Mouse (Mus musculus) midbrain, postnatal 0 days (tissue): ENCODE measurements at regions not wholly inside any gene's neighbourhood (a gene's known extent, or its start where the extent isn't known, plus 50 kb on each side); places are given as distances from the start of the nearest gene placed in this dataset.

Source experiments
- ATAC-seq: fragments of 200-750 bp; cut with Nextera tagmentation; 2 replicates; pipeline ENCODE4 v1.8.0; 2017; ENCODE audit warnings: moderate number of reproducible peaks, mild to moderate bottlenecking, moderate TSS enrichment, moderate library complexity; ENCODE audit not compliant: low FRiP score
- DNase-seq: peaks from one replicate; pipeline ENCODE4 v3.0.0-alpha.2; 2015; ENCODE audit warnings: low spot score
- H3K27ac ChIP-seq: fragments of 300-500 bp; sonication (generic); 2 replicates; pipeline ENCODE4 v1.5.1; 2014; ENCODE audit warnings: low read depth, mild to moderate bottlenecking, low read length, mixed read lengths
- H3K27me3 ChIP-seq: fragments of 300-500 bp; sonication (generic); 2 replicates; pipeline ENCODE4 v1.6.1; 2014; ENCODE audit warnings: low read length, control low read depth, mixed read lengths; ENCODE audit not compliant: insufficient read depth
- H3K36me3 ChIP-seq: fragments of 300-500 bp; sonication (generic); 2 replicates; pipeline ENCODE4 v1.6.1; 2014; ENCODE audit warnings: low read length, control low read depth, mixed read lengths; ENCODE audit not compliant: insufficient read depth
- H3K4me1 ChIP-seq: fragments of 300-500 bp; sonication (generic); 2 replicates; pipeline ENCODE4 v1.6.1; 2014; ENCODE audit warnings: mild to moderate bottlenecking, control low read depth, antibody characterized with exemption, low read length, mixed read lengths; ENCODE audit not compliant: insufficient read depth
- H3K4me2 ChIP-seq: fragments of 300-500 bp; sonication (generic); 2 replicates; pipeline ENCODE4 v1.6.1; 2014; ENCODE audit warnings: low read depth, mild to moderate bottlenecking, low read length, mixed read lengths; ENCODE audit not compliant: poor library complexity, severe bottlenecking
- H3K4me3 ChIP-seq: fragments of 300-500 bp; sonication (generic); 2 replicates; pipeline ENCODE4 v1.5.1; 2014; ENCODE audit warnings: low read depth, mild to moderate bottlenecking, low read length, moderate library complexity
- H3K9ac ChIP-seq: fragments of 300-500 bp; sonication (generic); replicated peaks from 2 replicates; pipeline ENCODE4 v1.6.1; 2014; ENCODE audit warnings: mild to moderate bottlenecking, low read length, moderate library complexity, mixed read lengths; ENCODE audit not compliant: poor library complexity, severe bottlenecking
- H3K9me3 ChIP-seq: fragments of 300-500 bp; sonication (generic); 2 replicates; pipeline ENCODE4 v1.6.1; 2016; ENCODE audit warnings: low read length, control low read depth
- CTCF ChIP-seq: IDR thresholded peaks from 2 replicates; pipeline ENCODE4 v1.5.1; 2016; ENCODE audit warnings: antibody characterized with exemption, mild to moderate bottlenecking
- WGBS: fragments of 180-500 bp; shearing (Covaris S2); extraction: QIAGEN DNeasy Blood & Tissue Kit; methylation state at CpG from one replicate; pipeline ENCODE4 v1.1.7; 2014; 5-methylcytosine and 5-hydroxymethylcytosine counted together

DNA sequence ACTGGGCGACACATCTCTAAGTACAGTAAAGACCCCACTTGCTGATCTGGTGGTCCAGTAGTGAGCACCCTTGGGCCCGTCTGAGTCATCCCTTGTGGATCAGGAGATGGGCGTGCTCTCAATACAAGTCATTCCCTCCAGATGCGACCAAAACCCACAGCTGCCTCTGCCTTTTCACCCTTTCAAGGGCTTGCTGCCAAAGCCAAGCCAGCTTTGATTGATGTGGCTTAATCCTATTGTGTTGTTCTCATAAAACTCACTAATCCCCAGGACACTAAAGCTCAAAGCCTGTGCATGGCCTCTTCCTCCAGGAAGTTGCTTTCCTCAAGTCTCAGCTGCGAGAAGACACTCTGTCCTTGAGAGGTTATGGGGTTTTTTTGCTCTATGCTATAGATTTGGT, 182.4 kb downstream of the Utp6 start:
- H3K9me3 ChIP-seq: no peaks in the 10 kb centered on the region
- WGBS: 27% methylated on average over 5 of the region's 5 CpGs
- H3K4me2 ChIP-seq: no peak overlapping the region
- no peaks in the 10 kb centered on the region; the same call in 1 of the 2 replicates for H3K4me1 ChIP-seq
- no peaks in the 10 kb centered on the region for H3K27me3 ChIP-seq
- ATAC-seq (no peak), DNase-seq (no peak)
- H3K36me3 ChIP-seq: no peaks in the 10 kb centered on the region
- no peak overlapping the region for H3K4me3 ChIP-seq
- no peak overlapping the region for H3K9ac ChIP-seq
- H3K27ac ChIP-seq: no peak overlapping the region
- TF ChIP-seq CTCF: no peak

DNA sequence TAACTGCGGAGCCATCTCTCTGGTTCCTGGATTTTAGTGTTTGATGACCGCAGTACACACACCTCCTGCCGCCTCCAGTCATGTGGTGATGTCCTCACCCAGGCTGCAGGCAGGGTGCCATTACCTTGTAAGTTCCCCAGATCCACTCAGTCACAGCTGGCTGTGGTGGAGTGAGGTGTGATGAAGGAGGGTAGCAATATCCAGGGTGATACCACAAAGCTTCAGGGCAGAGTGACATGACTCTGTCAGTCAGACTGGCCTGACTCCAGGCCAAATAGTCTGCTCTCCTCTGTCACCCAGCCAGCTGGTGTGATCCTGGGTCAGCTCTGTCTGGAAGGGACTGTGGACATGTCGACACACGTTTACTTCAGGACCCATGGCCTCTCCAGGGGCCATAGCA, 183.7 kb downstream of the Utp6 start:
- TF ChIP-seq CTCF: no peak
- no peak overlapping the region for H3K9ac ChIP-seq
- H3K9me3 ChIP-seq: no peaks in the 10 kb centered on the region
- H3K27ac ChIP-seq: no peak overlapping the region
- no peak for ATAC-seq
- no peak overlapping the region for H3K4me2 ChIP-seq
- H3K27me3 ChIP-seq: no peaks in the 10 kb centered on the region
- H3K36me3 ChIP-seq: no peaks in the 10 kb centered on the region
- WGBS: 77% methylated on average over 5 of the region's 5 CpGs
- no peak for DNase-seq
- H3K4me1 ChIP-seq: no peaks in the 10 kb centered on the region; the same call in 1 of the 2 replicates
- no peak overlapping the region for H3K4me3 ChIP-seq

DNA sequence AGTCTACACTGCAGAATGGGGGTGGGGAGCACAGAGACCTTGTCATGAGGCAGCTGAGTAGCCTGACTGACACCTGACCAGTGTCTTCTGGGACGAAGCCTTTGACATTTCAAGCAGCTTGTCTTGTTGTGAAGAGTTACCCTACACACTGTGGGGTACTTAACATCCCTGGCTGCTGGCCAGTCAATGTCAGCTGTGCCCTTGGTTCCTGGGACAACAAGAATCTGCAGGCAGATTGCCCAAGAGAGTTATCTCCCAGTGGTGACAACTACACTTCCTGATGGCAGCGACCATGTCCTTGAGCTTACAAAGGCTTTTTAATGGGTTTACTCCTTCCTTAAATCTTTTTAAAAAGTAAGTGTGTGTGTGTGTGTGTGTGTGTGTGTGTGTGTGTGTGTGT, 184.2 kb downstream of the Utp6 start:
- ATAC-seq (no peak), DNase-seq (peak; percentile 63)
- 40% methylated on average over 2 of the region's 2 CpGs for WGBS
- Histone ChIP-seq H3K4me3 (no peak overlapping the region), H3K36me3 (no peaks in the 10 kb centered on the region), H3K9me3 (no peaks in the 10 kb centered on the region), H3K27me3 (no peaks in the 10 kb centered on the region), H3K27ac (no peak overlapping the region), H3K4me1 (no peaks in the 10 kb centered on the region), H3K4me2 (no peak overlapping the region), H3K9ac (no peak overlapping the region)
- TF ChIP-seq CTCF: no peak

DNA sequence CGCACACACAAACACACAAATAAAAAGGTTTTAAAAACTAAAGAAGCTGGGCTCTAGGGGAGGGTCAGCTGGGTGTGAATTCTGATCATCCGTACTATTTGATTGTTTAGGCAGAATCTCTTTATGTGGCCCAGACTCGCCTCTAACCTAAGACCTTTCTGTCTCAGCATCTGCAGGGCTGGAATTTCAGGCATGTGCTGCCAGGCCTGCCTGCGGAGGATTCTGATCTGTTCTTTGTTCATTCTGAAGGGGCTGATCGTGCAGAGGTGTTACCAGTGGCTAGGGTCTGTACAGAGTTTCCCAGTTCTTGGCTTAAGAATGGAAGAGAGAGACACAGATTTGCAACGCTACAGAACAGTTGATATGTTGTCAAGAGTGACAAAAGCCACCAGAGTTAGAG, 185.6 kb downstream of the Rab11fip4 start:
- no peaks in the 10 kb centered on the region for H3K4me1 ChIP-seq
- H3K9ac ChIP-seq: no peak overlapping the region
- H3K9me3 ChIP-seq: no peaks in the 10 kb centered on the region
- 34% methylated on average over 6 of the region's 6 CpGs for WGBS
- ATAC-seq (no peak), DNase-seq (no peak)
- no peak overlapping the region for H3K4me3 ChIP-seq
- H3K27me3 ChIP-seq: no peaks in the 10 kb centered on the region
- H3K27ac ChIP-seq: no peak overlapping the region
- no peak overlapping the region for H3K4me2 ChIP-seq
- TF ChIP-seq CTCF: no peak
- no peaks in the 10 kb centered on the region for H3K36me3 ChIP-seq

DNA sequence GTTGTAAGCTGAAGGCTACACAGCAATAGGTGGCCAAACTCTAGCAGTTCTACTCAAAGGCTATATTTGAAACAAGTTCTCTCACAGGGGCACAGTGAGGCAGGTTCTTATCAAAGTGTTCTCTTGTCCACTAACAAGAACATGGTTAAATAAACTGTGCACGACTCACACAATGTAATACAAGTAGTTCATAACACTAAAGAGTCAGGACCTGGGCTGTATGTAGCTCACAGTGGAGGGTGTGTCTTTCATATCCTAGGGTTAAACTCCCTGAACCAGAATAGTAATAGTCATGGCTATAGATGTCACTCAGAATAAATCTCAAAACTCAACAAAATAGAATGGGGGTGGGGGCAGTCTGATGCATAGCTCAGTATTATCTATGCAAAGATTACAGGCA, 182.7 kb downstream of the Rab11fip4 start:
- Histone ChIP-seq H3K36me3 (no peaks in the 10 kb centered on the region), H3K4me2 (no peak overlapping the region), H3K9ac (no peak overlapping the region), H3K9me3 (0 out of 2 replicates have a peak, but pooled peaks cover 6% of the 10 kb centered on the region), H3K27ac (no peak overlapping the region), H3K4me3 (no peak overlapping the region), H3K27me3 (no peaks in the 10 kb centered on the region), H3K4me1 (no peaks in the 10 kb centered on the region)
- ATAC-seq (no peak), DNase-seq (no peak)
- no peak for TF ChIP-seq CTCF
- 81% methylated on average over 1 of the region's 1 CpGs for WGBS

DNA sequence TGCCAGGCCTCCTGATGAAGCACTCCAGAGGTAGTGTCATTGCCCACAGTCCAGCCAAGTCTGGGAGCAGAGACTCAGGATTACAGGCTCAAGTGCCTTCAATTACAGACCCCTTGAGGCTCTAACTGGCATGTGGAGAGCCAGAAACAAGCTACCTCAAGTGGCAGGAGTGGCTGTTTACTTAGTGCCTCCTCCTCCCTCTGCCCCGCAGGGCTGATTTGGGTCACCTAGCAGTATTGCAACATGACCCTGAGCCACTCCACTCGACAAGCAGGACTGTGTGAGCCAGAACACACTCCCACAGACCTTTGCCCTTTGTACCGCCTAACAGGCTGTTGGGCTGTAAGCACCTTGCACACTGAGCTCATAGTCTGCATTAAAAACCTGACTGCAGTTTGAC, 180.4 kb downstream of the Rab11fip4 start:
- 69% methylated on average over 3 of the region's 3 CpGs for WGBS
- H3K4me2 ChIP-seq: no peak overlapping the region
- no peak for DNase-seq
- no peak for TF ChIP-seq CTCF
- no peaks in the 10 kb centered on the region for H3K27me3 ChIP-seq
- H3K9ac ChIP-seq: no peak overlapping the region
- H3K27ac ChIP-seq: no peak overlapping the region
- no peaks in the 10 kb centered on the region for H3K36me3 ChIP-seq
- no peak overlapping the region for H3K4me3 ChIP-seq
- no peak for ATAC-seq
- H3K9me3 ChIP-seq: 0 out of 2 replicates have a peak, but pooled peaks cover 6% of the 10 kb centered on the region
- no peaks in the 10 kb centered on the region for H3K4me1 ChIP-seq

DNA sequence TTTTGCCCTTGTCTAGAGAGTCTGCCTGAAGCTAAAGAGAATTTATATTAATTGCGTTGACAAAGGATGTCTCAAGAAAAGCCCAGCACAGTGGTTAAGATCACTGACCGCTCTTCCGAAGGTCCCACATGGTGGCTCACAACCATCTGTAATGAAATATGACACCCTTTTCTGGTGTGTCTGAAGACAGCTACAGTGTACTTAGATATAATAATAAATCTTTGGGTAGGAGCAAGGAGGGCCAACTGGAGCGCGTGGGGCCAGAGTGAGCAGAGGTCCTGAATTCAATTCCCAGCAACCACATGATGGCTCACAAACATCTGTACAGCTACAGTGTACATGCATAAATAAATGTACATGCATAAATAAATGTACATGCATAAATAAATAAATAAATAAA, 176.1 kb downstream of the Rab11fip4 start:
- no peak overlapping the region for H3K9ac ChIP-seq
- DNase-seq: no peak
- no peak for ATAC-seq
- H3K9me3 ChIP-seq: 0 out of 2 replicates have a peak, but pooled peaks cover 6% of the 10 kb centered on the region
- no peak overlapping the region for H3K4me2 ChIP-seq
- WGBS: 96% methylated on average over 5 of the region's 5 CpGs
- H3K27me3 ChIP-seq: no peaks in the 10 kb centered on the region
- H3K27ac ChIP-seq: no peak overlapping the region
- H3K4me1 ChIP-seq: no peaks in the 10 kb centered on the region
- no peaks in the 10 kb centered on the region for H3K36me3 ChIP-seq
- TF ChIP-seq CTCF: no peak
- no peak overlapping the region for H3K4me3 ChIP-seq
